Mouse (Mus musculus) embryonic facial prominence, embryonic 12.5 days (tissue): ENCODE data around the gene Bcl2l1. TPM values are rescaled to one million over a fixed set of nuclear protein-coding genes. Genes with fewer than 3 reads are reported as not detected.

ENCODE experiments used
- ATAC-seq: fragments of 200-750 bp; cut with Nextera tagmentation; 2 replicates; pipeline ENCODE4 v1.8.0; 2017; ENCODE audit not compliant: insufficient number of reproducible peaks, insufficient read depth, low FRiP score, low TSS enrichment
- H3K27ac ChIP-seq: fragments of 300-500 bp; sonication (generic); 2 replicates; pipeline ENCODE4 v1.5.1; 2016; ENCODE audit warnings: mild to moderate bottlenecking
- H3K27me3 ChIP-seq: fragments of 300-500 bp; sonication (generic); 2 replicates; pipeline ENCODE4 v1.6.1; 2016; ENCODE audit warnings: mild to moderate bottlenecking, moderate library complexity
- H3K36me3 ChIP-seq: fragments of 300-500 bp; sonication (generic); 2 replicates; pipeline ENCODE4 v1.6.1; 2016; ENCODE audit warnings: mild to moderate bottlenecking
- H3K4me1 ChIP-seq: fragments of 300-500 bp; sonication (generic); 2 replicates; pipeline ENCODE4 v1.6.1; 2016
- H3K4me2 ChIP-seq: fragments of 300-500 bp; sonication (generic); replicated peaks from 2 replicates; pipeline ENCODE4 v1.6.1; 2016; ENCODE audit warnings: mild to moderate bottlenecking, moderate library complexity
- H3K4me3 ChIP-seq: fragments of 300-500 bp; sonication (generic); 2 replicates; pipeline ENCODE4 v1.5.1; 2016; ENCODE audit warnings: mild to moderate bottlenecking
- H3K9ac ChIP-seq: fragments of 300-500 bp; sonication (generic); 2 replicates; pipeline ENCODE4 v1.6.1; 2016; ENCODE audit warnings: mild to moderate bottlenecking, moderate library complexity
- H3K9me3 ChIP-seq: fragments of 300-500 bp; sonication (generic); 2 replicates; pipeline ENCODE4 v1.6.1; 2016; ENCODE audit warnings: mild to moderate bottlenecking, moderate library complexity
- WGBS: fragments of 180-500 bp; shearing (Covaris S2); methylation state at CpG from one replicate; pipeline ENCODE4 v1.1.7; 2016; 5-methylcytosine and 5-hydroxymethylcytosine counted together
- polyA plus RNA-seq: library from polyadenylated mRNA; unstranded; fragments of >200 nt; fragmentation: Nextera tagmentation; extraction: Ambion mirVana; gene quantifications from 2 replicates; pipeline ENCODE4 v1.2.1, GENCODE M21; 2016

The Bcl2l1 gene
- polyA plus RNA-seq, 1 experiment from 2014 or later: 105 TPM

DNA sequence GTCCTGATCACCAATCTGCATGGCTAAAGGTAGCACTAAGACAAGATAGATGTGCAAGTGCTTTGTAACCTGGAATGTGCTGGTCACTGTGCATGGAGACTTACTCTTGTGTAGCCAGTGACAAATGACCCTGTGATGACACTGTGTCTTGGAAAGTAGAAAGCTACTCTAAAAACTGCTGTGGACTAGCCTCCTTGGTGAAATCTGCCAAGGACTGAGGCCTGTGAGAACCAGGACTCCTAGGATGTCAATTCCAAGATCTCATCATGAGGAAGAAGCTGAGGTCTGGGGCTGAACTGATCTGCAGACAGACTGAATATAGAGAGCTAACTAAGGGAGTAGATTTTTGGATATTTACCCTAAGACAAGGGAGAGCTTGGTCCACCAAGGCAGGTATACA is 10.0 kb downstream of the Bcl2l1 start:
- no peaks in the 10 kb centered on the region for H3K27me3 ChIP-seq
- H3K27ac ChIP-seq: peak overlapping the region; percentile 80
- H3K9me3 ChIP-seq: no peaks in the 10 kb centered on the region
- ATAC-seq: no peak
- H3K4me2 ChIP-seq: no peak overlapping the region
- H3K4me1 ChIP-seq: peaks cover 51% of the 10 kb centered on the region
- peaks cover 21% of the 10 kb centered on the region for H3K36me3 ChIP-seq
- H3K4me3 ChIP-seq: no peak overlapping the region
- H3K9ac ChIP-seq: no peak overlapping the region

DNA sequence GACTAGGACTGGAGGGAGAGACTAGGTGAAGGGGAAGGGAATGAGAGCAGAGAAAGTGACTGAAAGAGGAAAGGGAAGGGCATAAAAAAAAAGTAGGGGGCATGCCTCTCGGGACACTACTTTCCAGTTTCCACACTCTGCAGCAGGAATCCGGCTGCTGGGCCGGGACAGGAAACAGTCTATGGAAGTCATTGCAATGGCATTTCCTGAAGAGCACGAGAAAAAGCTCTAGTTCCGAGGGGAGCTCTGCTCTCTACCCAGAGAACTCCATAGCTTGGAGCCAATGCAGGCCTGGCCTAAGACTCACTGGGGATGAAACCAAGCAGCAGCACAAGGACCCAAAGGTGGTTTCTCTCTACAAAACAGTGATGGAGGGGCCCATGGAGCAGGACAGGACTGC is 10.5 kb downstream of the Bcl2l1 start:
- Histone ChIP-seq H3K36me3 (peaks cover 21% of the 10 kb centered on the region), H3K9me3 (no peaks in the 10 kb centered on the region), H3K4me3 (no peak overlapping the region), H3K27ac (peak overlapping the region; percentile 80), H3K4me1 (peaks cover 47% of the 10 kb centered on the region), H3K9ac (no peak overlapping the region), H3K27me3 (no peaks in the 10 kb centered on the region), H3K4me2 (no peak overlapping the region)
- ATAC-seq: no peak
- 10% methylated on average over 5 of the region's 5 CpGs for WGBS

DNA sequence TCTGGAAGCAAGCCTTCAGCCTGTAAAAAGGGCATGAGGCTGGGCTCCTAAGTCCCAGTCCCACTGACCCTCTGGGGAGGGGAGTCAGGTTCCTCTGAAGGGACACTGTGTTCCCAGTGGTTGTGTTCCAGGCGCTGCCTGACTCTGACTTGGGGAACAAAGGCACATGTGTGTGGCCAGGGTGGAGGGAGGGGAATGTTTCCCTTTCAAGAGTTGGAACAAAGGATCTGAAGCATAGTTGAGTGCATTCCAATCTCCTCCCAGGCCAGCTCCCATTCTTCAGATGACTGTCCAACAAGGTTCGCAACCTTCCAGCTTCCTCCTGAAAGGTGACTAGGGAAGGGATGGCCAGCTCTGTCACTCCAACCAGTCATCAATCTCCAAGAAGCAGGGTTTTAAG is 11.2 kb downstream of the Bcl2l1 start:
- Histone ChIP-seq H3K27me3 (no peaks in the 10 kb centered on the region), H3K9me3 (no peaks in the 10 kb centered on the region), H3K9ac (no peak overlapping the region), H3K4me2 (no peak overlapping the region), H3K27ac (peak overlapping the region; percentile 80), H3K4me3 (no peak overlapping the region), H3K4me1 (peaks cover 42% of the 10 kb centered on the region), H3K36me3 (peaks cover 21% of the 10 kb centered on the region)
- 14% methylated on average over 2 of the region's 2 CpGs for WGBS
- ATAC-seq: no peak

DNA sequence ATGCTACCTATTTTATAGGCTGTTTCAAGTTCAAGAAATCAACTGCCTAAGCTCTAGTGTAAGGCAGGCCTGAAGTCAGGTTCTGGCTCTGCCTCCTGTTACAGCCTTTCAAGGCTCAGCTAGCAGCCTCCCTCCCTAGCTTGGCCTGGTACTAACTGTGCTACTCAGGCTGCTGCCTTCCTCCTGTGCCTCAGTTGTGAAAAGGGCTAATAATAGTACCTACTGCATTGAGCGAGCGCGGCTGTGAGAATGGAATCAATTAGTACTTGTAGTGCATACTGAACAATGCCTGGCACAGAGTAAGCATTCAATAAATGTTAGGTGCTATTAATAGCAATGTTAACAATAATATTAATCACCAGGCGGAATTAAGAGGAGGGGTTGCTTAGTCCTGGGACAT is 11.6 kb downstream of the Bcl2l1 start:
- Histone ChIP-seq H3K27me3 (no peaks in the 10 kb centered on the region), H3K4me3 (no peak overlapping the region), H3K36me3 (peaks cover 21% of the 10 kb centered on the region), H3K9ac (no peak overlapping the region), H3K4me2 (no peak overlapping the region), H3K4me1 (peaks cover 41% of the 10 kb centered on the region), H3K27ac (peak overlapping the region; percentile 80), H3K9me3 (no peaks in the 10 kb centered on the region)
- 48% methylated on average over 4 of the region's 4 CpGs for WGBS
- no peak for ATAC-seq

DNA sequence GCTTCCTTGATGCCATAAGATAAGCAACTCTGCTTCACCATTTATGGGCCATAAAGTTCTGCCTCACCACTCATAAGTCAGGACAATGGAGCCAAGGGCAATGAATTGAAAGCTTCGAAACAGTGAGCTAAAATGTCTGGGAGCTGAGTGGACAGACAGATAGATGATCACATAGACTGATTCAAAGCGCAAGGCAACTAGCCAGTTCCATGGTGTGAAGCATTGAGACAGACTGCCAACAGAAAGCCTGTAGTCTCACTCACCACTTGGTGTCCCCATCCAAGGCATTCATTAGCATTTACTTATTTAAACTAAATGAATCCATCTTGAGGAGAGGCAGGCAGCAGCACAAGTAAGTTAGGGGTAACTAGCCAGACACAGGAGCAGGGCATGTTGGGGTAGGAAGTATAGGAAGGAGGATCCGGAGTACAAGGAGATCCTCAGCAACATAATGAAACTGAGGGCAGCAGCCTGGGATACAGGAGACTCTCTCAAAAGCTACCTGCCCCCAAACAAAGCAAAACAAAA is 12.4 kb downstream of the Bcl2l1 start:
- no peaks in the 10 kb centered on the region for H3K27me3 ChIP-seq
- ATAC-seq: no peak

DNA sequence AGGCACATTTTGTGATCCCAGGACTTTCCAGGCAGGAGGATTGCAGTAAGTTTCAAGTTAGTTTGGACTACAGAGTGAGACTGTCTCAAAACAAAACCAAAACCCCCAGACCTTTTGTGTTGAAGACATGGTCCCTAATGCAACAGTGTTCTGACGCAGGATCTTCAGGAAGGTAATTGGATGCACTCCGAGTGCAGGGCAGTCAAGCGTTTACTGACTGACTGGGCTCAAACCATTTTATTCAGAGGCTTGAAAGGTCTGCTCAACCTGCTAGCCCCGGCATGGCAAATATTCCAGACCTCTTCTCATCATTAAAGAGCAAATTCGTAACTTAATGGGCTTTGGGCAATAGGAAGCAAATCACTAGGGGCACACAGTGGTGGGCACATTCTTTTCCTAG is 12.8 kb downstream of the Bcl2l1 start:
- no peak overlapping the region for H3K27ac ChIP-seq
- no peak overlapping the region for H3K4me3 ChIP-seq
- H3K4me2 ChIP-seq: no peak overlapping the region
- H3K27me3 ChIP-seq: no peaks in the 10 kb centered on the region
- ATAC-seq: no peak
- peaks cover 21% of the 10 kb centered on the region for H3K36me3 ChIP-seq
- 71% methylated on average over 5 of the region's 5 CpGs for WGBS
- no peaks in the 10 kb centered on the region for H3K9me3 ChIP-seq
- peaks cover 37% of the 10 kb centered on the region for H3K4me1 ChIP-seq
- H3K9ac ChIP-seq: no peak overlapping the region

More for the DNA sequence above, 12.4 kb downstream of the Bcl2l1 start:
- no peaks in the 10 kb centered on the region for H3K9me3 ChIP-seq
- H3K4me3 ChIP-seq: no peak overlapping the region
- H3K36me3 ChIP-seq: peaks cover 21% of the 10 kb centered on the region
- no peak overlapping the region for H3K27ac ChIP-seq
- no peak overlapping the region for H3K4me2 ChIP-seq
- no peak overlapping the region for H3K9ac ChIP-seq
- H3K4me1 ChIP-seq: peaks cover 41% of the 10 kb centered on the region
- WGBS: 97% methylated on average over 3 of the region's 3 CpGs

DNA sequence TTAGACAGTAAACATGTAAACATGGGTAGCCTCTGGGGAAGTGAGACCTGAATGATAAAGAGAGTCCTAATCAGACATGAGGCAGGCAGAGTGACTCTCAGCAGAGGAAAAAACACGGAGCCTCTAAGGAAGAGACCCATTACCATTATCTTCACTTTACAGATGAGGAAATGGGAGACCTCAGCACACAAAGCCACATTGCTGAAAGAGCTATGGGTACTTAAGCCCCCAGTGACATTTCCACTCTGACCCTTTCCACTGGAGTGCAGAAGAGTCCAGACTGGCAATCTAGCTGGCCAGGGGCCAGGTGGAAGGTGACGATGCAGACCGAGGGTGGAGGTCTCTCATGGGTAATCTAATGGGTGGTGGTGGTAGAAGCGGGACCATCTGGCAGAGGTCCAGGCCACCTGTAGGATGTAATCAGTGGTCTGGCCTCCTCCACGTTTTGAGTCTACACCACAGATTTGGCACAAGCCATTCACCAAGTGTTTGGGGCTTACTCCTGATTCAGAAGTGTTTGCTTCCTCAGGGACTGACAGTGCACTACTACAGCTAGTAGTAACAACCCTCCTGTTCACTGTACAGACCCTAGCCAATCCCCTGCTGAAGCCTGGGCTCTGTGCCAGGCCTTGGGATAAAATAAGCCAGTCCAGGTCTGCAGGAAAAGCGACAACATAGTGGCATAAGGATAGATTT is 13.8 kb downstream of the Bcl2l1 start:
- no peaks in the 10 kb centered on the region for H3K9me3 ChIP-seq
- peaks cover 37% of the 10 kb centered on the region for H3K4me1 ChIP-seq
- H3K27me3 ChIP-seq: no peaks in the 10 kb centered on the region
- no peak overlapping the region for H3K4me2 ChIP-seq
- H3K27ac ChIP-seq: 0 out of 2 replicates have a peak overlapping the region, but pooled peaks have one; percentile 46
- H3K9ac ChIP-seq: no peak overlapping the region
- H3K36me3 ChIP-seq: peaks cover 21% of the 10 kb centered on the region
- no peak overlapping the region for H3K4me3 ChIP-seq
- no peak for ATAC-seq
- WGBS: 67% methylated on average over 6 of the region's 6 CpGs

DNA sequence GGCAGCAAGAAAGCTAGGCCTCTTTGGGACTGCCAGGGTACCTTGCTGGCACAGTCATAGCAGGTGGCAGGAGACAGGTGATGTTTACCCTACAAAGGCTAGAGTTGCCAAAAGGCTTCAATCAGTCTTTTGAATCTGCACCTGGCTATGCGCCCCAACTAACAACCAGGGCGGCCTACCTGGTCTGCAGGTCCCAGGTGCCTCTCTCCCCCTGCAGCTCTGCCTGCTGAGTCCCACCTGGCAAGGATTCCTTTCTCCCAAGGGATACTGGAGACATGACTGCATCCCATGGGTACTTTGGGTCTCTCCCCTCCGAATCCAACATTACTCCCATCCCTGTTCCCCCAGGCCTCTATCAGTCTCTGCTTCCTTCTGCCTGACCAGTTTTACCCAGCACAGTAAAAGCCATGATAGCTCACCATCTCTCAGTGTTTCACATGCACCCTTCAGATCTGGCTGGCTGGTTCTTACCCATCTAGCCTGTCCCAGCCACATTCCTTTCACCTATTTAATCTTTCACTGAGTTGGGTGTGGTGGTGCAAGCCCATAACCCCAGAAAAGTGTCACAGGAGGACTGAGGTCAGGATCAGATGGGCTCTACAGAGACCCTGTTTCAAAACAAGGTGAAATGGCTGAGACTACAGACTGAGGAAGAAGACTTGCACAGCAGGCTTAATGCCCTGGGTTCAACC is 14.7 kb downstream of the Bcl2l1 start:
- H3K4me2 ChIP-seq: no peak overlapping the region
- no peaks in the 10 kb centered on the region for H3K9me3 ChIP-seq
- peaks cover 34% of the 10 kb centered on the region for H3K4me1 ChIP-seq
- peak overlapping the region; percentile 46; the same call in 1 of the 2 replicates for H3K27ac ChIP-seq
- 0 out of 2 replicates have a peak overlapping the region, but pooled peaks have one; percentile 15 for H3K9ac ChIP-seq
- no peak for ATAC-seq
- WGBS: 79% methylated on average over 3 of the region's 3 CpGs
- no peaks in the 10 kb centered on the region for H3K27me3 ChIP-seq
- H3K4me3 ChIP-seq: no peak overlapping the region
- peaks cover 21% of the 10 kb centered on the region for H3K36me3 ChIP-seq

DNA sequence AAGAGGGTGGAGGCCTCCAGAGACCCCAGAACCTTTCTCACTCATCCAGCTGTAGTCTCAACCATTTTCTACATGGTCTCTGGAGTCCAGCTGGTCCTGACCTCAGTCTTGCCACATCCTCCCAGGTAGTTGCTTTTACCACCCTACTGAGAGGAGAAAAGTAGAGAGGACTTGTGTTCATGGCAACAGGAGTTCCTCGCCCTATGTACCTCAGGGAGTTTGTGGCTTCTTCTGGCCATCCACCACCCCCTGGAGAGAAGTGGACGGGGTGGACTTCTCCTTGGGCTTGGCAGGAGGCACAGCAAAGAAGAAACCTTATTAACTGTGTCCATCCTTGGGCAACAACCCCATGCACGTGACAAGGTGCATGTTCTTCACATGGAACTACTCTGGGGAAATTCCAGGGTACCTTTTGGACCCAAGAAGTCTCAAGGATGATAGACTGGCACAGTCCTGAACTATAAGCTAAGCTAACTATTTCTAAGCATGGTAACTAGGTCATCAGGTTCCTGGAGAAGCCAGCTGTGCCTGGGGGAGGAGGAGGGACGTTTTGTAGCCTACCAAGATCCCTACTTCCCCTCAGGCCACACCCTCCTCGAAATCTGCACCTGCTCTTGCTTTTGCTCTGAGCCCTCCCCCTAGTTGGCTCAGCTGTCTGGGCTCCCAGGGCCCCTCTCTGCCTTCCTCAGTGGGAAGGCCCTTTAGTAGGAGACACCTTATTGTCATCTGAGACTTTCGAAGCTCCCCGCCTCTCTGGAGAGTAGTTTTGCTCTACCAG is 15.5 kb downstream of the Bcl2l1 start:
- ATAC-seq: no peak
- 68% methylated on average over 7 of the region's 7 CpGs for WGBS
- H3K4me2 ChIP-seq: no peak overlapping the region
- H3K27ac ChIP-seq: 0 out of 2 replicates have a peak overlapping the region, but pooled peaks have one; percentile 46
- H3K4me3 ChIP-seq: no peak overlapping the region
- H3K9me3 ChIP-seq: no peaks in the 10 kb centered on the region
- no peak overlapping the region for H3K9ac ChIP-seq
- H3K36me3 ChIP-seq: peaks cover 21% of the 10 kb centered on the region
- H3K4me1 ChIP-seq: peaks cover 27% of the 10 kb centered on the region
- no peaks in the 10 kb centered on the region for H3K27me3 ChIP-seq

DNA sequence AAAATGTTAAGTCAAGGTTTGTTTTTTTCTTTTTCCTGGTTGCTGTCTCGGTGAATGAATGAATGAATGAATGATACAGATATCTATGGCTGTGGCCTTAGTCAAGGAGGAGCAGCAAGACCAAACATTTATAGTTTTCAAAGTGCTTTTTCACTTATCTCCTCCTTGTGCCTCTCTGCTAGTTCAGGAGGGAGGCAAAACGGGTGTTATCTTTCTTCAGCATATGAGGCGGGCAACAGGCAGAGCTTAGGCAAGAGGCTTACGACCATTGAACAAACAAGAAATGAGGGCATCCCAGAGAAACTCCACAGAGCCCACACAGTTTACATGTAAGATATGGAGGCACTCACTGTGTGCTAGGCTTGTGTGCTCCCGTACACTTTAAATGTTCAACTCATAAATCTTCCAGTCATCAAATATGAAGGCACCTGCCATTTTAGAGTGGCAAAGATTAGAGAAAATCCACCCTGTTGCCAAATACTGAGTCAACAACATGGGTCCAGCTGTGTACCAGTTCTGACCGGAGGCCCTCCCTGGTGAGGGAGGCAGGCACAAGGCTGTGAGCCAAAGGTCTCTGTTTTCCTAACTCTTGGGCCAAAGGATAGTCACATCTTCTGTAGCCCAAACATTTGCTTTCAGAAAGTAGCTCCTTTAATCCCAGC is 17.2 kb downstream of the Bcl2l1 start:
- WGBS: 84% methylated on average over 6 of the region's 6 CpGs
- peaks cover 12% of the 10 kb centered on the region for H3K36me3 ChIP-seq

DNA sequence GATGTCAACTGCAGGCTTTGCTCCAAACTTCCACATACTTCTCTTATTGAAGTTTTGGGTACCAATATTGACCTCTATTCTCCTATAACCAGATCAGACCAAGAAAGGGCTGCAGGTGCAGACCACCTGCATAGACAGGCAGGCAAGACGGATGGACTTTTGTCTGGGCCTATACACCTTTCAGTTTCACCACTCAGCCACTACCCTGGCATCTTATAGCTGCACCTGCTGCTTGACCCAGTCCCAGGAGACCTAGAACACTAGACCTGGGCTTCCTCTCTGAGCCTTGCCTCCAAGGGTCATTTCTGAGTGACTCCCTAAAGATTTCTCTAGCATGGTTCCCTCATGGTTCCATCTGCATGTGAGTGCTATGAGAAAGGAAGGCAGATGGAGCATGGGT is 18.3 kb downstream of the Bcl2l1 start:
- no peak overlapping the region for H3K9ac ChIP-seq
- H3K27me3 ChIP-seq: no peaks in the 10 kb centered on the region
- H3K27ac ChIP-seq: no peak overlapping the region
- H3K4me2 ChIP-seq: no peak overlapping the region
- ATAC-seq: no peak
- peaks cover 8% of the 10 kb centered on the region for H3K4me1 ChIP-seq
- WGBS: 88% methylated on average over 1 of the region's 1 CpGs
- no peaks in the 10 kb centered on the region for H3K9me3 ChIP-seq
- no peak overlapping the region for H3K4me3 ChIP-seq
- 0 out of 2 replicates have a peak, but pooled peaks cover 4% of the 10 kb centered on the region for H3K36me3 ChIP-seq

More for the DNA sequence above, 17.2 kb downstream of the Bcl2l1 start:
- Histone ChIP-seq H3K27ac (no peak overlapping the region), H3K9me3 (no peaks in the 10 kb centered on the region), H3K4me1 (peaks cover 11% of the 10 kb centered on the region), H3K27me3 (no peaks in the 10 kb centered on the region), H3K4me2 (no peak overlapping the region), H3K4me3 (no peak overlapping the region), H3K9ac (no peak overlapping the region)
- ATAC-seq: no peak
